Mouse (Mus musculus) heart, postnatal 0 days (tissue): ENCODE measurements at regions not wholly inside any gene's neighbourhood (a gene's known extent, or its start where the extent isn't known, plus 50 kb on each side); places are given as distances from the start of the nearest gene placed in this dataset.

ENCODE experiments used
- ATAC-seq: fragments of 200-750 bp; cut with Nextera tagmentation; 2 replicates; pipeline ENCODE4 v1.8.0; 2017; ENCODE audit warnings: low read depth, moderate number of reproducible peaks, moderate library complexity; ENCODE audit not compliant: insufficient read depth
- DNase-seq: peaks from one replicate; pipeline ENCODE4 v3.0.0-alpha.2; 2016; ENCODE audit warnings: low spot score
- H3K27ac ChIP-seq: fragments of 300-500 bp; sonication (generic); 2 replicates; pipeline ENCODE4 v1.5.1; 2014; ENCODE audit warnings: low read depth, mild to moderate bottlenecking
- H3K27me3 ChIP-seq: fragments of 300-500 bp; sonication (generic); 2 replicates; pipeline ENCODE4 v1.6.1; 2014; ENCODE audit warnings: low read length, mixed read lengths; ENCODE audit not compliant: control insufficient read depth, insufficient read depth
- H3K36me3 ChIP-seq: fragments of 300-500 bp; sonication (generic); replicated peaks from 2 replicates; pipeline ENCODE4 v1.6.1; 2014; ENCODE audit warnings: low read length, mixed read lengths; ENCODE audit not compliant: control insufficient read depth, insufficient read depth
- H3K4me1 ChIP-seq: fragments of 300-500 bp; sonication (generic); 2 replicates; pipeline ENCODE4 v1.6.1; 2014; ENCODE audit warnings: antibody characterized with exemption; ENCODE audit not compliant: control insufficient read depth, insufficient read depth
- H3K4me2 ChIP-seq: fragments of 300-500 bp; sonication (generic); 2 replicates; pipeline ENCODE4 v1.6.1; 2014; ENCODE audit warnings: low read depth, mild to moderate bottlenecking, low read length, moderate library complexity
- H3K4me3 ChIP-seq: fragments of 300-500 bp; sonication (generic); 2 replicates; pipeline ENCODE4 v1.5.1; 2014; ENCODE audit warnings: low read depth, low read length
- H3K9ac ChIP-seq: fragments of 300-500 bp; sonication (generic); replicated peaks from 2 replicates; pipeline ENCODE4 v1.6.1; 2014; ENCODE audit warnings: low read depth, low read length, mixed read lengths
- H3K9me3 ChIP-seq: fragments of 300-500 bp; sonication (generic); replicated peaks from 2 replicates; pipeline ENCODE4 v1.6.1; 2016; ENCODE audit warnings: low read length; ENCODE audit not compliant: control insufficient read depth
- CTCF ChIP-seq: IDR thresholded peaks from 2 replicates; pipeline ENCODE4 v1.5.1; 2016; ENCODE audit warnings: antibody characterized with exemption, control low read depth, low read depth
- EP300 ChIP-seq: IDR thresholded peaks from 2 replicates; pipeline ENCODE4 v1.6.1; 2016; ENCODE audit warnings: antibody characterized with exemption, low read depth
- WGBS: fragments of 180-500 bp; shearing (Covaris S2); extraction: QIAGEN DNeasy Blood & Tissue Kit; methylation state at CpG from one replicate; pipeline ENCODE4 v1.1.7; 2014; 5-methylcytosine and 5-hydroxymethylcytosine counted together

DNA sequence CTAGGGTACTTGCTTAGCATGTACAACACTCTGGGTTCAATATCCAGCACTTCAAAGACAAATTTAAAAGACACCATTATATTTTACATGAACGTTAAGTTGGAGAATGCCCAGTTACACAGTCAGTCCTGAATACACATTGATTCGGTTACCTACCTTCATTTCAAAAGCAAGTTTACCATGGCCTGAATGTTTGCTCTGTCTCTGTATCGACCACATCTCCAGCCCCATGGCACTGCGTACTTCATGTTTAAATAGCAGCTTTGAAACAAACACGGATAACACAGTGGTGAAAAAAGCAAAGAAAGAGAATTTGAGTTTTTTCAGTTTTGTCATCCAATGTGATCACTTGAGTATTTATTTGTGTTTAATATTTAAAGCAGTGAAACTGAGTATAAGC, 254.1 kb upstream of the Plxna2 start:
- no peak overlapping the region for H3K4me2 ChIP-seq
- H3K4me3 ChIP-seq: no peak overlapping the region
- H3K27ac ChIP-seq: no peak overlapping the region
- WGBS: 86% methylated on average over 5 of the region's 5 CpGs
- no peak for DNase-seq
- TF ChIP-seq CTCF (no peak), EP300 (no peak)
- no peak overlapping the region for H3K9ac ChIP-seq
- no peak for ATAC-seq
- no peaks in the 10 kb centered on the region for H3K36me3 ChIP-seq
- no peaks in the 10 kb centered on the region for H3K9me3 ChIP-seq
- no peaks in the 10 kb centered on the region for H3K4me1 ChIP-seq
- no peaks in the 10 kb centered on the region for H3K27me3 ChIP-seq

DNA sequence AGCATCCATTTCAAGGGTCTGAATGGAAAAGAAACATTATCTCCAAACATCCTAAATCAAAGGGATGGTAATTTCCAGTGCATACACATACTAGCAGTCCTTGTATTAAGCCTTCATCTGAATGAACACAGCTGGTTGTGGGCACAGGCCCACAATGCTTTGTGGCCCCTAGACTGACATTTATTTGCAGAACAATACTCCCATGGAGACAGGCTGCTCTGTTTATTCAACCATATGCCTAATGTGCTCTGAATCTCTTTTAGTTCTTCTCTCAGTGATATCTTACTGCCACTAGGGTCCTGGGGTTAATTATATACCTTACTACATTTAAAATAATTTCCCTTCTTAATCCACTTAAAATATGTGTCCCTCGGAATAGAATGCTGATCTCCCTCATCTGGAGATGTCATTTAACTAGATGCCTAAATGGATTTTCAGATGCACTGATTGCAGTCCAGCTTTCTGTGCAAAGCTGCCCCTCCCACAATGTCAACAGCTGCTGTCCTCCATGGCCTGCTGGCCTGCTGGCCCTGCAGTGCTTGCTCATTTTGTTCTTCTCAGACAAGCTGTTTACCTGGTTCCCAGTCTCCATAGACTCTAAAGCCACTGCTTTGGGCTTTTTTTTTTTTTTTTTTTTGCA, 254.8 kb upstream of the Plxna2 start:
- no peak overlapping the region for H3K9ac ChIP-seq
- ATAC-seq (no peak), DNase-seq (no peak)
- no peak overlapping the region for H3K4me3 ChIP-seq
- H3K27me3 ChIP-seq: no peaks in the 10 kb centered on the region
- TF ChIP-seq EP300: no peak
- no peak for TF ChIP-seq CTCF
- no peaks in the 10 kb centered on the region for H3K4me1 ChIP-seq
- H3K36me3 ChIP-seq: no peaks in the 10 kb centered on the region
- 55% methylated on average over 1 of the region's 1 CpGs for WGBS
- no peak overlapping the region for H3K27ac ChIP-seq
- H3K9me3 ChIP-seq: no peaks in the 10 kb centered on the region
- no peak overlapping the region for H3K4me2 ChIP-seq

DNA sequence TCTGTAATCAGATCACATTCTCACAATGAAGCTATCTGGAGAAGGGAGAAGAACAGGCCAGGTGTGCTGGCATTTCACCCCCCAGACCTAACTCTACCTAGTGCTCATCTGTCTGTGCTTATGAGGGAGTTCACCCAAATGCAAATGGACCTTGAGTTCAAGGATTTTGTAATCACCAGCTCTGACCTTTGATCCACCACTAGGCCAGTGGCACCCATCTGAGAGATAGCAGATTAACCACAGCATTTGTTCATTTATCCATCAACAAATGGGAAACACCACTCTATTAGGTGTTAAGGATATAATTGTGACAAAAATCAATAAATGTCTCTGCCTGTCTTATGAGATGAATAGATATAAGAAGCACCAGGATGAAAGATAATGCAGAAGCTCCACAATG, 255.7 kb upstream of the Plxna2 start:
- no peaks in the 10 kb centered on the region for H3K27me3 ChIP-seq
- no peak for TF ChIP-seq EP300
- no peak for TF ChIP-seq CTCF
- no peak overlapping the region for H3K4me2 ChIP-seq
- H3K4me1 ChIP-seq: no peaks in the 10 kb centered on the region
- no peak for DNase-seq
- ATAC-seq: no peak
- no peak overlapping the region for H3K27ac ChIP-seq
- H3K4me3 ChIP-seq: no peak overlapping the region
- H3K9me3 ChIP-seq: no peaks in the 10 kb centered on the region
- H3K9ac ChIP-seq: no peak overlapping the region
- no peaks in the 10 kb centered on the region for H3K36me3 ChIP-seq

DNA sequence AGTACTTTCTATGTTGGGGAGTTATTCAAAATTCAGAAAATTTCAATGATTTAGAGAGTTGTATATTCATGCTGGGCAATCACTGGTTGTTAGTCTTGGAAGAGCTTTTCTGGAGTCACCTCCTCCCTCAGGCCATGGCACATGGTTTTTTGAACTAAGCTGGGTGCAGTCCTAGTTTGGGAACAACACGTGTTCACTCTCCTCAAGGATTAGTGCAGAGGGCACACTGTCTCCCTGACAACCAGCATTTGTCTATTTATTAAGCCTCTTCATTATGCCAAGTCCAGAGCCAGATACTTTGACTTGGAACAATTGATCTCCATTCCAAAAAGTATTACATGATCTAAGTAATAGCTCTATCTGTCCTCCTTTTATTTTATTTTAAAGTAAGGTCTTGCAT, 256.7 kb upstream of the Plxna2 start:
- H3K27ac ChIP-seq: no peak overlapping the region
- no peak overlapping the region for H3K9ac ChIP-seq
- no peak overlapping the region for H3K4me2 ChIP-seq
- H3K4me1 ChIP-seq: no peaks in the 10 kb centered on the region
- ATAC-seq (no peak), DNase-seq (no peak)
- H3K27me3 ChIP-seq: no peaks in the 10 kb centered on the region
- no peaks in the 10 kb centered on the region for H3K36me3 ChIP-seq
- no peaks in the 10 kb centered on the region for H3K9me3 ChIP-seq
- WGBS: 55% methylated on average over 1 of the region's 1 CpGs
- H3K4me3 ChIP-seq: no peak overlapping the region
- TF ChIP-seq CTCF (no peak), EP300 (no peak)

DNA sequence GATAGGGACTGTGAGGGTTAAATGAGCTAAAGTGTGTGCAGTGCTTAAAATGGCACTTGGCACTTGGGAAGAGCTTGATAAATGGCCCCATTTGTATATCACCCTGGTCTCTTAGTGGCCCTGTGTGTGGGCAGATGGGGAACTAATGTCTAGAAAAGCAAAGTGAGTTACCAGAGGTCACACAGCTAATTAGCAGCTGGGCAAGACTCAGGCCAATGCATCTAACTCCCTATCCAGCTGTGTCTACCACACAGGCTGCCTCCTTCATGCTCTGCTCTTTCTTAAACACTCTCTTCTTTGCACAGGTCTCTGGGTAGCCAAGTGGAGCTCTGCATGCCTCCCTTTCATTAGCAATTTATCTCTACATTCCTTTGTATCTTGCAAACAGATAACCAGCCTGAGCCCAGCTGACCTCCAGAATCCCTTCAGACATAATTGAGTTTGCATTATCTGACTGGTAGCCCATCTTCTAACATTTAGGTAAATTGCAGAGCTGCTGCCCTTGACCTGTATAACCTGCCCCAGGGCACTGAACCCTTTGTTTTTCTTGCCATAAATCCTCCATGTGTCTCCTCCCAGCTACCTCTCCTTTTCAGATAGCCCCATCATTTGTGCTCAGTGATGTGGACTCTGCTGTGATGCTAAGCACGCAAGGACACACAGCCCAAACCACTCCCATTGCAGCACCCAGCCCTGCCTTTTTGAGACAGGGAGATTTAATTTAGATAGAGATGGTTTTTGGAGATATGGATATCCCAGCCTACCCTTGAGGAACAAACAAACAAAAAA, 263.5 kb upstream of the Plxna2 start:
- TF ChIP-seq CTCF (no peak), EP300 (no peak)
- Histone ChIP-seq H3K9me3 (no peaks in the 10 kb centered on the region), H3K36me3 (no peaks in the 10 kb centered on the region), H3K27ac (no peak overlapping the region), H3K27me3 (no peaks in the 10 kb centered on the region), H3K9ac (no peak overlapping the region), H3K4me1 (peaks cover 6% of the 10 kb centered on the region; the same call in 1 of the 2 replicates), H3K4me3 (no peak overlapping the region), H3K4me2 (no peak overlapping the region)
- no peak for DNase-seq
- ATAC-seq: no peak
- WGBS: 79% methylated on average over 1 of the region's 1 CpGs
